Mouse (Mus musculus): ENCODE results near the gene Aco1. TPM values are rescaled to one million over a fixed set of nuclear protein-coding genes. Genes with fewer than 3 reads are reported as not detected.

Aco1 gene
- polyA plus RNA-seq, 1 experiment, result 29.4 TPM

- TF ChIP-seq CTCF (IDR thresholded peaks at IDR 0.05; ENCODE audit: borderline replicate concordance, insufficient read depth, low read depth, low read length) (no peak), POLR2A (IDR thresholded peaks at IDR 0.05; ENCODE audit: borderline replicate concordance, insufficient read depth, low read length) (no peak)
- no peaks in the 10 kb centered on the region; the same call in 1 of the 2 replicates for H3K4me1 ChIP-seq (ENCODE audit: control insufficient read depth, insufficient read depth, low read length)
- WGBS, result 95% methylated on average over 2 of the region's 2 CpGs
- no peak for DNase-seq
- H3K27ac ChIP-seq (ENCODE audit: insufficient read depth, low read length), result no peak overlapping the region
- no peaks in the 10 kb centered on the region for H3K27me3 ChIP-seq (ENCODE audit: control insufficient read depth, insufficient read depth, low read length)
- H3K4me3 ChIP-seq (replicated peaks; ENCODE audit: insufficient read depth, low read depth, low read length), result no peak overlapping the region
These were observed 9.9 kb downstream of the Aco1 start for GRCm38 (mm10) chr4:40152771-40153170.

- 100% methylated on average over 4 of the region's 4 CpGs for WGBS
- no peak for DNase-seq
- H3K4me1 ChIP-seq (ENCODE audit: control insufficient read depth, insufficient read depth, low read length), result peaks cover 3% of the 10 kb centered on the region; the same call in 1 of the 2 replicates
- H3K27me3 ChIP-seq (ENCODE audit: control insufficient read depth, insufficient read depth, low read length), result no peaks in the 10 kb centered on the region
- TF ChIP-seq CTCF (IDR thresholded peaks at IDR 0.05; ENCODE audit: borderline replicate concordance, insufficient read depth, low read depth, low read length) (no peak), POLR2A (IDR thresholded peaks at IDR 0.05; ENCODE audit: borderline replicate concordance, insufficient read depth, low read length) (no peak)
- H3K27ac ChIP-seq (ENCODE audit: insufficient read depth, low read length), result no peak overlapping the region
- no peak overlapping the region for H3K4me3 ChIP-seq (replicated peaks; ENCODE audit: insufficient read depth, low read depth, low read length)
These were observed 10.6 kb downstream of the Aco1 start for GRCm38 (mm10) chr4:40153500-40153899.

- Histone ChIP-seq H3K4me3 (replicated peaks; ENCODE audit: insufficient read depth, low read depth, low read length) (no peak overlapping the region), H3K27me3 (ENCODE audit: control insufficient read depth, insufficient read depth, low read length) (no peaks in the 10 kb centered on the region), H3K4me1 (ENCODE audit: control insufficient read depth, insufficient read depth, low read length) (peaks cover 3% of the 10 kb centered on the region; the same call in 1 of the 2 replicates), H3K27ac (ENCODE audit: insufficient read depth, low read length) (no peak overlapping the region)
- no peak for DNase-seq
- TF ChIP-seq POLR2A (IDR thresholded peaks at IDR 0.05; ENCODE audit: borderline replicate concordance, insufficient read depth, low read length) (no peak), CTCF (IDR thresholded peaks at IDR 0.05; ENCODE audit: borderline replicate concordance, insufficient read depth, low read depth, low read length) (no peak)
- WGBS, result 93% methylated on average over 4 of the region's 4 CpGs
These were observed 11.9 kb downstream of the Aco1 start for GRCm38 (mm10) chr4:40154751-40155150.

- DNase-seq, result no peak
- WGBS, result 90% methylated on average over 13 of the region's 13 CpGs
- TF ChIP-seq POLR2A (IDR thresholded peaks at IDR 0.05; ENCODE audit: borderline replicate concordance, insufficient read depth, low read length) (no peak), CTCF (IDR thresholded peaks at IDR 0.05; ENCODE audit: borderline replicate concordance, insufficient read depth, low read depth, low read length) (no peak)
- H3K27me3 ChIP-seq (ENCODE audit: control insufficient read depth, insufficient read depth, low read length), result no peaks in the 10 kb centered on the region
- H3K27ac ChIP-seq (ENCODE audit: insufficient read depth, low read length), result no peak overlapping the region
- peaks cover 3% of the 10 kb centered on the region; the same call in 1 of the 2 replicates for H3K4me1 ChIP-seq (ENCODE audit: control insufficient read depth, insufficient read depth, low read length)
- no peak overlapping the region for H3K4me3 ChIP-seq (replicated peaks; ENCODE audit: insufficient read depth, low read depth, low read length)
These were observed 12.7 kb downstream of the Aco1 start for GRCm38 (mm10) chr4:40155467-40155999.

- no peak for TF ChIP-seq CTCF (IDR thresholded peaks at IDR 0.05; ENCODE audit: borderline replicate concordance, insufficient read depth, low read depth, low read length)
- TF ChIP-seq POLR2A (IDR thresholded peaks at IDR 0.05; ENCODE audit: borderline replicate concordance, insufficient read depth, low read length), result no peak
- no peak for DNase-seq
- H3K27me3 ChIP-seq (ENCODE audit: control insufficient read depth, insufficient read depth, low read length), result no peaks in the 10 kb centered on the region
- no peak overlapping the region for H3K4me3 ChIP-seq (replicated peaks; ENCODE audit: insufficient read depth, low read depth, low read length)
- H3K4me1 ChIP-seq (ENCODE audit: control insufficient read depth, insufficient read depth, low read length), result peaks cover 3% of the 10 kb centered on the region; the same call in 1 of the 2 replicates
- 88% methylated on average over 2 of the region's 2 CpGs for WGBS
- H3K27ac ChIP-seq (ENCODE audit: insufficient read depth, low read length), result no peak overlapping the region
These were observed 13.3 kb downstream of the Aco1 start for GRCm38 (mm10) chr4:40156153-40156552.

GRCm38 (mm10) chr4:40156582-40157499 lies 14.0 kb downstream of the Aco1 start:
- no peak for DNase-seq
- TF ChIP-seq CTCF (IDR thresholded peaks at IDR 0.05; ENCODE audit: borderline replicate concordance, insufficient read depth, low read depth, low read length), result no peak
- Histone ChIP-seq H3K27me3 (ENCODE audit: control insufficient read depth, insufficient read depth, low read length) (no peaks in the 10 kb centered on the region), H3K4me1 (ENCODE audit: control insufficient read depth, insufficient read depth, low read length) (peaks cover 3% of the 10 kb centered on the region; the same call in 1 of the 2 replicates), H3K4me3 (replicated peaks; ENCODE audit: insufficient read depth, low read depth, low read length) (no peak overlapping the region), H3K27ac (ENCODE audit: insufficient read depth, low read length) (no peak overlapping the region)
- WGBS, result 90% methylated on average over 18 of the region's 18 CpGs

GRCm38 (mm10) chr4:40157500-40158223 lies 14.8 kb downstream of the Aco1 start:
- WGBS, result 72% methylated on average over 5 of the region's 5 CpGs
- Histone ChIP-seq H3K4me3 (replicated peaks; ENCODE audit: insufficient read depth, low read depth, low read length) (no peak overlapping the region), H3K27me3 (ENCODE audit: control insufficient read depth, insufficient read depth, low read length) (no peaks in the 10 kb centered on the region)

More at GRCm38 (mm10) chr4:40157500-40158223, 14.8 kb downstream of the Aco1 start:
- H3K4me1 ChIP-seq (ENCODE audit: control insufficient read depth, insufficient read depth, low read length), result peaks cover 3% of the 10 kb centered on the region; the same call in 1 of the 2 replicates
- TF ChIP-seq CTCF (IDR thresholded peaks at IDR 0.05; ENCODE audit: borderline replicate concordance, insufficient read depth, low read depth, low read length) (no peak), POLR2A (IDR thresholded peaks at IDR 0.05; ENCODE audit: borderline replicate concordance, insufficient read depth, low read length) (no peak)
- H3K27ac ChIP-seq (ENCODE audit: insufficient read depth, low read length), result no peak overlapping the region
- DNase-seq, result no peak
